Mouse (Mus musculus) thymus, adult 2 months (tissue): ENCODE data around the gene Gm45623. TPM values are rescaled to one million over a fixed set of nuclear protein-coding genes. Genes with fewer than 3 reads are reported as not detected.

ENCODE experiments used
- DNase-seq: peaks from one replicate; pipeline ENCODE4 v3.0.0; 2021
- H3K27ac ChIP-seq: fragments of 200-500 bp; 2 replicates; pipeline ENCODE4 v1.5.1; 2012; ENCODE audit warnings: low read length, control low read depth; ENCODE audit not compliant: control insufficient read depth, insufficient read depth
- H3K27me3 ChIP-seq: fragments of 200-500 bp; 2 replicates; pipeline ENCODE4 v1.6.1; 2012; ENCODE audit warnings: mild to moderate bottlenecking, low read length, moderate library complexity, mixed read lengths; ENCODE audit not compliant: control insufficient read depth, insufficient read depth
- H3K36me3 ChIP-seq: fragments of 200-500 bp; 2 replicates; pipeline ENCODE4 v1.6.1; 2012; ENCODE audit warnings: mild to moderate bottlenecking, low read length, moderate library complexity; ENCODE audit not compliant: control insufficient read depth, insufficient read depth
- H3K4me1 ChIP-seq: fragments of 200-500 bp; replicated peaks from 2 replicates; pipeline ENCODE4 v1.6.1; 2012; ENCODE audit warnings: low read length; ENCODE audit not compliant: control insufficient read depth, insufficient read depth
- H3K4me3 ChIP-seq: fragments of 200-500 bp; 2 replicates; pipeline ENCODE4 v1.5.1; 2012; ENCODE audit warnings: mild to moderate bottlenecking, low read length, control low read depth, moderate library complexity; ENCODE audit not compliant: control insufficient read depth, insufficient read depth
- CTCF ChIP-seq: fragments of 200-500 bp; IDR thresholded peaks from 2 replicates; pipeline ENCODE4 v1.5.1; 2012; ENCODE audit warnings: mild to moderate bottlenecking, control low read depth, low read length, moderate library complexity, borderline replicate concordance; ENCODE audit not compliant: control insufficient read depth, poor library complexity, insufficient read depth; ENCODE audit errors: extremely low read depth
- POLR2A ChIP-seq: fragments of 200-500 bp; IDR thresholded peaks from 2 replicates; pipeline ENCODE4 v1.6.1; 2012; ENCODE audit warnings: mild to moderate bottlenecking, low read length, control low read depth, moderate library complexity; ENCODE audit not compliant: control insufficient read depth, poor library complexity, insufficient read depth; ENCODE audit errors: extremely low read depth
- WGBS: fragments of 180-500 bp; shearing (Covaris S2); methylation state at CpG from one replicate; pipeline ENCODE4 v1.1.7; 2018; 5-methylcytosine and 5-hydroxymethylcytosine counted together
- polyA plus RNA-seq: library from polyadenylated mRNA; depleted of rRNA; stranded (reverse); fragments of >200 nt; gene quantifications from 2 replicates; pipeline ENCODE4 v1.2.3, GENCODE M21; 2012

Gene Gm45623
- polyA plus RNA-seq, 1 experiment: not detected

DNA sequence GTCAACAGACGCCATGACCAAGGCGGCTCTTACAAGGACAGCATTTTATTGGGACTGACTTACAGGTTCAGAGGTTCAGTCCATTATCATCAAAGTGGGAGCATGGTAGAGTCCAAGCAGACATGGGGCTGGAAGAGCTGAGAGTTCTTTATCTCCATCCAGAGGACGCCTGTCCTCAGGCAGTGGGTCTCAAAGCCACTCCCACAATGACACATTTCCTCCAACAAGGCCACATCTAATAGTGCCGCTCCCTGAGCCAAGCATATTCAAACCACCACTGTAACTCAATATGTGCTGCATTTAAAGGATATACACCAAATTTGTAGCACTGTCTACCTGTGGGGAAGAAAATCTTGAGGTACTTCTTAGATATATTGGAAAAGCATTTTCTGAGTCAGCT is 19.0 kb downstream of the Gm45623 start:
- Histone ChIP-seq H3K27ac (no peak overlapping the region), H3K36me3 (peaks cover 58% of the 10 kb centered on the region), H3K27me3 (no peaks in the 10 kb centered on the region), H3K4me3 (no peak overlapping the region), H3K4me1 (peaks cover 2% of the 10 kb centered on the region)
- TF ChIP-seq POLR2A (no peak), CTCF (no peak)
- WGBS: 65% methylated on average over 4 of the region's 4 CpGs
- DNase-seq: no peak

DNA sequence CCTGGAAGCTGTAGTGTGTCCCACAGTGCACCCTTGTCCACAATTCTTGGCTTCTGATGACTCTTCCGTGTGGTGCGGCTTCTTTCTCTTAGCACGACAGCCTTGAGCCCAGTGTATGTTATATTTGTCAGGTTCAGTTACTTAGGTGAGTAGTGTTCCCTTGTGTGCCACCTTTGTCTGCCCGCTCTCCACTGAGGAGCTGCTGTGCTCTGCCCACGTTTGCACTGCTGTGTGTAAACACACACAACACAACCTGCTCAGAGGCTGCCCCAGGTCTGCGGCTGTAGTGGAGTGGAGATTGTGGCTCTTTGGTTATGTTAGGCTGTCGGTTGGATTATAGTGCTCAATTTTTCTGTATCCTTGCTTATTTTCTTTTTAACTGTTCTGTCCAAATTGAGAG is 24.6 kb downstream of the Gm45623 start:
- WGBS: 97% methylated on average over 7 of the region's 7 CpGs
- no peak for TF ChIP-seq POLR2A
- Histone ChIP-seq H3K4me3 (no peak overlapping the region), H3K36me3 (peaks cover 54% of the 10 kb centered on the region), H3K27ac (no peak overlapping the region), H3K4me1 (no peaks in the 10 kb centered on the region), H3K27me3 (no peaks in the 10 kb centered on the region)
- no peak for DNase-seq

- Histone ChIP-seq H3K27ac (no peak overlapping the region), H3K36me3 (peaks cover 44% of the 10 kb centered on the region), H3K4me3 (no peak overlapping the region), H3K27me3 (no peaks in the 10 kb centered on the region), H3K4me1 (no peaks in the 10 kb centered on the region)
- WGBS: 93% methylated on average over 4 of the region's 4 CpGs
- TF ChIP-seq CTCF (no peak), POLR2A (no peak)
- DNase-seq: no peak
These were observed 27.1 kb downstream of the Gm45623 start for GRCm38 (mm10) chr13:56726551-56726950.

DNA sequence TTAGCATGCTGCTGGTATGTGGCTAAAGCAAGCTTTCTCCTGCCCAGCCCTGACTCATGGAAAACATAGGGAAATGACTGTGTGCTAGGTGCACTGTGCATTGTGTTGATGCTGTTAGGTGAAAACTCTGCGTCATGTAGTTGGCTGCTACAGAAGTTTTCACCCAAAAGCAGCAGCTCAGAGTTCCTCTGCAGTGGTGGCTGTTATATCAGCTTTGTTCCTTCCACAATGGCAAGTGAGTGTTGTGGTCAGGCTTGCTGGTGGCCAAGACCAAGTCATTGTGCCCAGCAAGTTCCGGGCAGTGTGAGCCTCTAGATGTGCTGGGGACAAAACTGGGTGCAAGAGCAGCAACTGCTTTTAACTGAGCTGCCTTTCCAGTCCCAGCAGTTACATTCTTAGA is 41.4 kb downstream of the Gm45623 start:
- no peaks in the 10 kb centered on the region for H3K27me3 ChIP-seq
- TF ChIP-seq POLR2A: no peak
- TF ChIP-seq CTCF: no peak
- no peak overlapping the region for H3K27ac ChIP-seq
- 98% methylated on average over 2 of the region's 2 CpGs for WGBS
- H3K36me3 ChIP-seq: no peaks in the 10 kb centered on the region
- no peak for DNase-seq
- 0 out of 2 replicates have a peak, but pooled peaks cover 2% of the 10 kb centered on the region for H3K4me1 ChIP-seq
- H3K4me3 ChIP-seq: no peak overlapping the region

- DNase-seq: no peak
- 92% methylated on average over 2 of the region's 2 CpGs for WGBS
- TF ChIP-seq POLR2A (no peak), CTCF (no peak)
- 0 out of 2 replicates have a peak, but pooled peaks cover 4% of the 10 kb centered on the region for H3K4me1 ChIP-seq
- H3K27ac ChIP-seq: no peak overlapping the region
- H3K4me3 ChIP-seq: no peak overlapping the region
- no peaks in the 10 kb centered on the region for H3K36me3 ChIP-seq
- no peaks in the 10 kb centered on the region for H3K27me3 ChIP-seq
These were observed 43.0 kb downstream of the Gm45623 start for GRCm38 (mm10) chr13:56710620-56711019.

DNA sequence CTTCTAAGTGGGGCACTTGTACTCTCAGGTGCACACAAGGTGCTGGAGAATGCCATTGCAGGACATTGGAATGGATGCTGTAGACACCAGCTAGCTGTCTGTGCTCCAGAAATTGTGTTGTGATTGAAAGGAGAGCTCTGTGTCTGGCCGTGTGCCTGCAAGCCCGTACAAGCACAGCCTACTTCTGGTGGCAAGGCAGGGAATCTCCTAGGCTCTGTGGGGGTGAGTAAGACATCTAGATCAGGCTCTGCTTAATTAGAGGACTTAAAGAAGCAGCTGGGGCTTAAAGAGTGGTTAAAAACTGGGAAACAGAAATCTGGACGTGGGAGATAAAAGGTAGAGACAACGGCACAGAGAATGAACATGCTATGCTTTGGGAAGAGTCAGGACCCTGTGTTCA is 46.0 kb downstream of the Gm45623 start:
- 92% methylated on average over 4 of the region's 4 CpGs for WGBS
- Histone ChIP-seq H3K36me3 (no peaks in the 10 kb centered on the region), H3K27ac (no peak overlapping the region), H3K27me3 (no peaks in the 10 kb centered on the region), H3K4me1 (peaks cover 14% of the 10 kb centered on the region), H3K4me3 (no peak overlapping the region)
- DNase-seq: no peak
- TF ChIP-seq CTCF (no peak), POLR2A (no peak)

- no peak for DNase-seq
- no peak overlapping the region for H3K27ac ChIP-seq
- no peak for TF ChIP-seq POLR2A
- TF ChIP-seq CTCF: no peak
- 97% methylated on average over 4 of the region's 4 CpGs for WGBS
- H3K4me3 ChIP-seq: no peak overlapping the region
- peaks cover 17% of the 10 kb centered on the region for H3K4me1 ChIP-seq
- no peaks in the 10 kb centered on the region for H3K36me3 ChIP-seq
- no peaks in the 10 kb centered on the region for H3K27me3 ChIP-seq
These were observed 46.5 kb downstream of the Gm45623 start for GRCm38 (mm10) chr13:56707111-56707510.

DNA sequence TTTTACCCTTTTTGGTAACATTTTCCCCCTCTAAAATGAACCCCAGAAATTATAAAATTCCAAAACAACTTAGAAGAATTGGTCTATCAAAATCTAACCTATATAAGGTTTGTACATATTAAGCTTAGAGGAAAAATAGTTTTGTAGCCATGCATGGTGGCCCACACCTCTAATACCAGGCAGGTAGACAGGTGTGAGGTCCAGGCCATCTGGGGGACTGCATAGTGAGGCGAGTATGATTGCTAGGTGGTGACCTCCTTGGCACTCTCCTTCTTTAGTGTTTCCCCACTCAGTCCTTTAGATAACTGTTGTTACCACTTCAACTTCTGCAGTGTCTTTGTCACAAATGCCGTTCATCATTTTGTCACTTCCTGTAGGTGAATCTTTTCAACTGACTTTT is 49.0 kb downstream of the Gm45623 start:
- H3K27me3 ChIP-seq: no peaks in the 10 kb centered on the region
- no peak for DNase-seq
- no peaks in the 10 kb centered on the region for H3K36me3 ChIP-seq
- H3K4me3 ChIP-seq: no peak overlapping the region
- H3K4me1 ChIP-seq: peaks cover 15% of the 10 kb centered on the region
- TF ChIP-seq CTCF (no peak), POLR2A (no peak)
- WGBS: 44% methylated on average over 2 of the region's 2 CpGs
- no peak overlapping the region for H3K27ac ChIP-seq
